Mouse (Mus musculus) bone marrow, adult 2 months (tissue): Measurements from ENCODE around the gene Fgfr2.

Experiments
- CTCF ChIP-seq: fragments of 200-500 bp; IDR thresholded peaks from 2 replicates; pipeline ENCODE4 v1.5.1; 2011; ENCODE audit warnings: low read length, control low read depth; ENCODE audit not compliant: control insufficient read depth, insufficient read depth
- POLR2A ChIP-seq: fragments of 200-500 bp; IDR thresholded peaks from 2 replicates; pipeline ENCODE4 v1.6.1; 2011; ENCODE audit warnings: low read depth, mild to moderate bottlenecking, control low read depth, low read length, borderline replicate concordance; ENCODE audit not compliant: control insufficient read depth

- TF ChIP-seq CTCF (no peak), POLR2A (no peak)
These were observed 421.7 kb downstream of the Fgfr2 start for GRCm38 (mm10) chr7:132701412-132701811.
